Mouse (Mus musculus) bone marrow, adult 2 months (tissue): ENCODE data around the gene Cgas. TPM values are rescaled to one million over a fixed set of nuclear protein-coding genes. Genes with fewer than 3 reads are reported as not detected.
"Not testable (repeated sequence)": the region's sequence is repeated elsewhere in the genome, so short reads cannot be mapped to it uniquely, and the experiment has no call there.

ENCODE experiments used
- H3K27ac ChIP-seq: fragments of 200-500 bp; 2 replicates; pipeline ENCODE4 v1.5.1; 2012; ENCODE audit warnings: low read depth, mild to moderate bottlenecking, control low read depth, inconsistent platforms, low read length; ENCODE audit not compliant: control insufficient read depth, poor library complexity, insufficient read depth
- H3K4me1 ChIP-seq: fragments of 200-500 bp; 2 replicates; pipeline ENCODE4 v1.6.1; 2011; ENCODE audit warnings: low read length; ENCODE audit not compliant: control insufficient read depth, insufficient read depth
- H3K4me3 ChIP-seq: fragments of 200-500 bp; replicated peaks from 2 replicates; pipeline ENCODE3; 2011; ENCODE audit warnings: mild to moderate bottlenecking, low read depth, low read length, control low read depth; ENCODE audit not compliant: control insufficient read depth
- CTCF ChIP-seq: fragments of 200-500 bp; IDR thresholded peaks from 2 replicates; pipeline ENCODE4 v1.5.1; 2011; ENCODE audit warnings: low read length, control low read depth; ENCODE audit not compliant: control insufficient read depth, insufficient read depth
- POLR2A ChIP-seq: fragments of 200-500 bp; IDR thresholded peaks from 2 replicates; pipeline ENCODE4 v1.6.1; 2011; ENCODE audit warnings: low read depth, mild to moderate bottlenecking, control low read depth, low read length, borderline replicate concordance; ENCODE audit not compliant: control insufficient read depth
- WGBS: fragments of 180-500 bp; shearing (Covaris S2); methylation state at CpG from one replicate; pipeline ENCODE4 v1.1.7; 2018; 5-methylcytosine and 5-hydroxymethylcytosine counted together
- polyA plus RNA-seq: library from polyadenylated mRNA; stranded (reverse); fragments of >200 nt; gene quantifications from 2 replicates; pipeline ENCODE4 v1.2.4, GENCODE M21; 2011; ENCODE audit warnings: low replicate concordance; ENCODE audit not compliant: missing spikeins, insufficient read depth, insufficient read length

Cgas gene
- polyA plus RNA-seq, 1 experiment: 4.7 TPM

DNA sequence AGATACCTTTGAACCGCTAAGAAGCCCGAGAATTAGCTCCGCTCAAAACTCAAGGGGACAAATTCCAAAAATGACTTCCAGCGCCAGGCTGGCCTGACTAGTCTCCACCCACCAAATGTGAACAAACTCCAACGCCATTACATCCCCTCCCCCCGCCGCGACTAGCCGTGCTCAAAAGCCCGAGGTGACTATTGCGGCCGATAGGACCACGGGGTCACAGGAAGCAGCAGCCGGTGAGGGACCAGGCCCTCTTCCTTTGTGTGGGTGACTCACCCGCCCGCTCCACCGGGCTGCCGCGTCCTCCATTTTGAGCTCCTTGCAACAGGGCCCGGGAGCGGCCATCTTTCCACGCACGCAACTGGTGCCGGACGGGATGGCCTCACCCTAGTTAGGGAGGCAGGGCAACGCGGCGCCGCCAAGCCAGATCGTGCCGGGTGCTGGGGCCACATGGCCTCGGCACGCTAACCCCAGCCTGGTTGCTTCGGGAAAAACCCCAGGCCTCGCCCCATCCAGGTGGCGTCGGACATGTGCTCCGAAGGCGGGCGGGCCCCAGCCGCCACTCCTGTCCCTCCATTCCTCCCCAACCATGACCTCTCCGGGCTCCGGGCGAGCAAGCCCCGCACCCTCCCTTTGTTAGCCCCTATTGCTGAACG is 37.8 kb upstream of the Cgas start:
- TF ChIP-seq CTCF (no peak), POLR2A (no peak)
- no peaks in the 10 kb centered on the region for H3K4me1 ChIP-seq
- peak overlapping the region; percentile 97 for H3K27ac ChIP-seq
- under 1% methylated on average over 46 of the region's 46 CpGs for WGBS
- peak overlapping the region; percentile 92 for H3K4me3 ChIP-seq

DNA sequence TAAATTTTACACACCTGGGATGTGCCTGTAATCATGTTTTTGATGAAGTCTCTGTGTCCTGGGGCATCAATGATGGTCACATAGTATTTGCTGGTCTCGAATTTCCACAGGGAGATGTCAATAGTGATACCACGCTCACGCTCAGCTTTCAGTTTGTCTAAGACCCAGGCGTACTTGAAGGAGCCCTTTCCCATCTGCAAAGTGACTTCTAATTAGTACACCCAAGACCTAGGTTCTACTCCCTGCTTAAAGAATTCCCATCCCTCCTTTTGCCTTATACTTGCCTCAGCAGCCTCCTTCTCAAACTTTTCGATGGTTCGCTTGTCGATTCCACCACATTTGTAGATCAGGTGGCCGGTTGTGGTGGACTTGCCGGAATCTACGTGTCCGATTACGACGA is 37.2 kb upstream of the Cgas start:
- Histone ChIP-seq H3K27ac (0 out of 2 replicates have a peak overlapping the region, but pooled peaks have one; percentile 17), H3K4me3 (peak overlapping the region; percentile 35)
- 3% methylated on average over 13 of the region's 13 CpGs for WGBS
- H3K4me1 ChIP-seq: not testable (repeated sequence)

DNA sequence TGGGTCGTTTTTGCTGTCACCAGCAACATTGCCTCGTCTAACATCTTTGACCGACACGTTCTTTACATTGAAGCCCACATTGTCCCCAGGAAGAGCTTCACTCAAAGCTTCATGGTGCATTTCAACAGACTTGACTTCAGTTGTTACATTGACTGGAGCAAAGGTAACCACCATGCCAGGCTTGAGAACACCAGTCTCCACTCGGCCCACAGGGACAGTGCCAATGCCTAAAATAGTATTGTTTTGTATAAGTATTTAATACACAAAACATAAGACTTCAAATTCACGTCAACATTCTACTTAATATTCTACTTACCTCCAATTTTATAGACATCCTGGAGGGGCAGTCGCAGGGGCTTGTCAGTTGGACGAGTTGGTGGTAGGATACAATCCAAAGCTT is 36.3 kb upstream of the Cgas start:
- H3K27ac ChIP-seq, H3K4me3 ChIP-seq, H3K4me1 ChIP-seq: not testable (repeated sequence)
- WGBS: 42% methylated on average over 8 of the region's 8 CpGs

DNA sequence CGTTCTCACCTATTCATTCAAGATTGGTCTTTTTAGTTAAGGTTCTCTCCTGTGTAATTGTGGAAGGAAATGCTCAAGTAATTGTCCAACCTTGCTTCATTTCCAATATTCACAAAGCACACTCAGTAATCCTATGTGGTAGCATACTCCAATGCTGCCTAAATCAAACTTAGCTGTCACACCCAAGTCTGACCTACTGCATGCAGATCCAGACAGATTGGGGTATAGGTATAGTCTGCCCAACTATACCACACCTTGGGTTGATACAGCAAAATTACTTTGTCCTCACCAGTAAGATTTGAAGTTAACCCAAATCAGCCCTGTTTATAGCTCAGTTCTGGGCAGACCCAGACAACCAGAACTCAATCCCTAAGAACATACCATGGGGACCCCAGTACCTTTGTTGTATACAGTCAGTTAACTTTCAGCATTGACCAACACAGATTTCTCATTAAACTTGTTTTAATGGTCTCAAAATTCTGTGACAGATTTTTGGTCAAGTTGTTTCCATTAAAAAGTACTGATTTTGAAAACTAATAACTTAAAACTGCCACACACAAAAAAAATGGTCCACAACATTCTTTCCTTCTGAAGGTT is 35.1 kb upstream of the Cgas start:
- not testable (repeated sequence) for H3K4me3 ChIP-seq, H3K27ac ChIP-seq, H3K4me1 ChIP-seq
- 68% methylated on average over 1 of the region's 1 CpGs for WGBS

DNA sequence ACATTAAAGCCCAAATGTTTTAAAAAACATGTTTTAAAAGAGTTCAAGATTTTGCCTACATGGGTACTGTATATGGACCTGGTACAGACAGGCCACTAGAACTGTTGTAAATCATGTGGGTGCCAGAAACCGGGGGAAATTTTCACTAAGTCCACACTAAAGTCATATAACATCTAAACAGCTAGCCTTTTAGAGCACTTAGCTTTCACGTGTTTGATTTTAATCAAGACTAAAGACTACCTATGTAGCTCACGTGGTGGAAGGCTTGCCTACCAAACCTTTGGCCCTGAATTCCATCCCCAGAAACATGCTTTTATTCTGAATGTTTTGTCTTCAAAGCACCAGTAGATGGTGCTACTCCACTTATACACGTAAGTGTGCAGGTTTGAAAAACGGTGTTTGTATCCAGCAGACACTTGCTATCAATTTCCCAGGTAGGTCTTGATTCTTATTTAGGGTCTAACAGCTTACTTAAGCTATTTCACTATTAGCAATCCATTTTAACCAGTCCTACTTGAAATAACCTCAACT is 34.0 kb upstream of the Cgas start:
- no peak for TF ChIP-seq CTCF
- no peak for TF ChIP-seq POLR2A
- no peak overlapping the region for H3K27ac ChIP-seq
- 21% methylated on average over 5 of the region's 5 CpGs for WGBS

DNA sequence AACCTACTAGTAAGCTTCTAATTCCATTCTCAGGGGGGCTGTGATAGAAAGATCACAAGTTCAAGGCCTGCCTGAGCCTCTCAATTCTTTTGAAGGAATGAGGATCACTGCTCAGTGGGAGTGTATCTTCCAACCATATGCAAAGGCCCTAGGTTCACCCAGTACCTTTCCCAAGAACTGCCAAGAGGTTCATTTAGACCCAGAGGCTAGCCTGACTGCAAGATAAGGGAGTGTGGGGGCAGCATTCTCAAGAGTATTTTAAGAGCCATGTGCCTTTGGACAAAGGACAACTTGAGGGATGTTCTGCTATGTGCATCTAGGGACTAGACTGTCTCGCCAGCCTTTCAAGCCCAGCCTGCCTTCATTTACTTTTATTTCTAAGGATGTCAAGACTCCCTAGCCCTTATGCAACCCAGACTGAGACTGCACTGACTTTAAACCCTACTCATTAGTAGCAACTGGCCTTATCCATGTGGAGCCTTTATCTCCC is 33.5 kb upstream of the Cgas start:
- Histone ChIP-seq H3K27ac (no peak overlapping the region), H3K4me3 (no peak overlapping the region), H3K4me1 (no peaks in the 10 kb centered on the region)
- no peak for TF ChIP-seq POLR2A
- no peak for TF ChIP-seq CTCF
- 31% methylated on average over 1 of the region's 1 CpGs for WGBS

More for the DNA sequence above, 34.0 kb upstream of the Cgas start:
- Histone ChIP-seq H3K4me1 (no peaks in the 10 kb centered on the region), H3K4me3 (no peak overlapping the region)

DNA sequence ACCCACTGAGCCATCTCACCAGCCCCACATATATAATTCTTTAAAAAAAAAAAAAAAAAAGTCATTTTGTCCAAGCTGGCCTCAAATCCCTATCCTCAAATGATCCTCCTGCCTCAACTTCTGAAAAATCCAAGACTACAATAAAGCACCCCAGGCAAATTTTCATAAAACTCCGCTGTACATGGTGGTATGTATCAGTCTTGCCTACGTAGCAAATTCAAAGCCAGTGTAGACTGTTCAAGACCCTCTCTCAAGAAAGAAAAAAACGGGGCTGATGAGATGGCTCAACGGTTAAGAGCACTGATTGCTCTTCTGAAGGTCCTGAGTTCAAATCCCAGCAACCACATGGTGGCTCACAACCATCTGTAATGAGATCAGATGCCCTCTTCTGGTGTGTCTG is 32.8 kb upstream of the Cgas start:
- 79% methylated on average over 4 of the region's 4 CpGs for WGBS
- H3K4me3 ChIP-seq: no peak overlapping the region
- H3K4me1 ChIP-seq: no peaks in the 10 kb centered on the region
- no peak overlapping the region for H3K27ac ChIP-seq
- TF ChIP-seq CTCF: no peak
- no peak for TF ChIP-seq POLR2A

DNA sequence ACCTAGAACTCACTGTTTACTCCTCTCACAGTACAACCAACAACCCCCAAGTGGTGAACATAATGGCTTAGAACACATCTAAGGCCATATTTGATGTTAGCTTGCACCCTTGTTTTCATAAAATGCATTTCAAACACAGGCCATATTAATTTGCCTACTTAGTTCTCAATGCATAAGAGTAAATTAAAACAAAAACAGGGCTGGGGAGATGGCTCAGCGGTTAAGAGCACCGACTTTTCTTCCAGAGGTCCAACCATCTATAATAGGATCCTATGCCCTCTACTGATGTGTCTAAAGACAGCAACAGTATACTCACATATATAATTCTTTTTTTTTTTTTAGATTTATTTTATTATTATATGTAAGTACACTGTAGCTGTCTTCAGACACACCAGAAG is 32.3 kb upstream of the Cgas start:
- WGBS: 87% methylated on average over 2 of the region's 2 CpGs
- H3K27ac ChIP-seq: no peak overlapping the region
- no peak overlapping the region for H3K4me3 ChIP-seq
- TF ChIP-seq POLR2A (no peak), CTCF (no peak)
- H3K4me1 ChIP-seq: no peaks in the 10 kb centered on the region
